Mouse (Mus musculus): ENCODE results near the gene Abhd17b.
"Not testable (repeated sequence)": the region's sequence is repeated elsewhere in the genome, so short reads cannot be mapped to it uniquely, and the experiment has no call there.

The Abhd17b gene

GRCm38 (mm10) chr19:21653172-21653981 lies at the start of gene Abhd17b:
Abhd17b (plus strand) TSS chr19:21653185.
- peak; percentile 44 to 53 for DNase-seq (ENCODE audit: low spot score in 2 of 2)

DNA sequence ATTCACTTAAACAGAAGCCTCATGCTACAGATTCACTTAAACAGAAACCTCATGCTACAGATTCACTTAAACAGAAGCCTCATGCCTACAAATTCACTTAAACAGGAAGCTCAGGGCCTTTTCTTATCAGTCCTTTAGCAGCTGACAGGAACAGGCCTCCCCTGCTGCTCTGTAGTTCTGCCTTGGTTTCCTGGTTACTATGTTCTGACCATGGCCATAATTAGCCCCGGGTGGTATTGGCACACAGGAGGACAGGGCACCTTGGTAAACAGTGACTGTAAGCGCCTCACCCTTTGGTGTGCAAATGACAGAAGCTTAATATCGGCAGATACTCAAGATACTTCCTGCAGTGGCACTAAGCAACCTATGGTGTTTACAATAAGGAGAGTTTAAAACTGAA lies 49.1 kb upstream of the Abhd17b start:
- no peak for DNase-seq (ENCODE audit: low spot score in 2 of 2)

- no peak for DNase-seq (ENCODE audit: low spot score in 2 of 2)
Observed at GRCm38 (mm10) chr19:21605294-21605693, 47.7 kb upstream of the Abhd17b start.

DNA sequence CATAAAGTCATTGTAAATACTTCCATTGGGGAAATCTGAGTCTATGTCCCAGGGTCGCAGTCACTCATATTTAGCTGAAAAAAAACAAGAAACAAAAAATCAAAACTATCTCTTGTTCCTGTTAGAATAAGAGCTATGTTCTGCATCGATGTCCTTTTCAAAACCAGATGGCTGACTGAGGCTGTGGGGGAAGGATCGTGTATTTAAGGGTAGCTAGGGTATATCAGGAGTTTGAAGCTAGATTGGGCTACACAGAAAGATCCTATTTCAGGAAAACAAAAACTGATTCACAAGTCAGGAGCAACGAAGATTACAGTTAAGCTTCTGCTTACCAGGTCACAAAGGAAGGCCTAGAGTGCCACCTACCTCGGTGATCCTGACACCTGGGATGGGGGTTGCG lies 42.7 kb upstream of the Abhd17b start:
- no peak for DNase-seq (ENCODE audit: low spot score in 2 of 2)

DNA sequence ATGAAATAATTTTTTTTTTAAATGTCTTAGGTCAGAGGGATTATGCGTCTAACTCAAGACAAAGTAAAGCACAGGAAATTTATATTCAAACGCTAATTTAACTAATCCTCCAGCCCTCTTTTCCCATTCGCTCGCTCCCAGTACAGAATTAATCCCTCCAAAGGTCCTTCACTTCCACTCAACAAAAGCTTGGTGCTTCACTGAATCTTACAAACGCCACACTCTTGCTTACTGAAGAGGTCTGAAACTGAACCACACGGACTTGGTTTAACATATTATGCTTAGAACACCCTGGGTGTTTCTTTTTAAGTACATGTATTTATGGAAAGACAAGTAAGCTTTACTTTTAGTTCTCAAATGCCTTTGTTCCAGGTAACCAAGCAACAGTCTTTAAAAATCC lies 41.7 kb upstream of the Abhd17b start:
- no peak for DNase-seq (ENCODE audit: low spot score in 2 of 2)

DNA sequence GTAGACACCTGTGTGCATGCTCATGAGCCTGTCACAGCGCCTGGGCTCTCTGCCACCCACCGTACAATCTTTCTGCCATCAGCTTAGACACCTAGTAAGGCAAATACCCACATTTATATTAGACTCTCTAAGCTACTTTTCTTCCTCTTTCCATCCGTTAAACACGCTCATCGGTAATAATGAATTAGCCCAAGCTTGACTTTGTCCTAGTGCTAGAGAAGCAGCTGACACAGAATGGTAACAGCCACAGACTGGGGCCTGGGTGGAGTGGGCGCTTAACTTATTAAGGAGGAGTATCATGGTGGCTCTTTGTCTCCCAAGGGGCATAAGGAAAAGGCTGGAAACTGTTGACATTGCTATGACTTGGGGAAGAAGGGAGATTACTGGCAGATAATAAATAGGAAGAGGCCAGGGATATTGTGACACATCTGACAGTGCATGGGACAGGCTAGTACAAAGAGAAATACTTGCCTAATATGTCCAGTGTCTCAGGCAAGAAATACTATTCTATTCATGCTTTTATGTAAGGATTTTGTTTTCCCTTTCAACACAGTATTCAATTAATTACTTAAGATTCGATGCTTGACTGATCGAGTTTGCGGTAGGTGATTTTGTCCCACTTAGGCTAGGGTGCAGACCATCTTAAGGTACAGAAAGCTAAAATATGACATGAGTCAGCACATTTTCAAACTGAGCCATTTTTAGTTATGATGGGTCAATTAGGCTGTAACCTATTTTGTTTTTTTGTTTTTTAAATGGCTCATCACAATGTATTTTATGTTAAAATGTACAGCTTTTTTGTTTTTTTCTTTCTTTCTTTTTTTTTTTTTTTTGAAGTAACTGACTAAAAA lies 41.0 kb upstream of the Abhd17b start:
- no peak for DNase-seq (ENCODE audit: low spot score in 2 of 2)

- no peak for DNase-seq (ENCODE audit: low spot score in 2 of 2)
Observed at GRCm38 (mm10) chr19:21615801-21616200, 37.2 kb upstream of the Abhd17b start.

- peak in 1 of 2 experiments; percentile 27 for DNase-seq (ENCODE audit: low spot score in 2 of 2)
Observed at GRCm38 (mm10) chr19:21623410-21624147, 29.4 kb upstream of the Abhd17b start.

DNA sequence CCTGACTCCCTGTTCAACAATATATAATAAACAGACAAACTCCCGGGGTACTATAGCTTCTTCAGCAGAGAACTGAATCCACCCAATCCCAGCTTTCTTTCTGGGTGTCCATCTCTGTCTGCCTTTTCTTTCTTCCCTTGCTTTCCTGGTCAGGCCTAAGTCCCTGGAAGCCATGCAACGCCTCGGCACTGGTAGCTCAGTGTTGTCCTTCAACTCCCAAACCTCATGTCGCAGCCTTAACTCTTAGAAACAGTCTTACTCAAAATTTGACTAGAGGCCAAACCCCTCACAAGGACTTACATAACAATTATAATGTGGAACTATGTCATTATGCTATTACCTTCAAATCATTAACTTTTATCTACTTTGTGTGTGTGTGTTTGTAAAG lies 28.8 kb upstream of the Abhd17b start:
- no peak for DNase-seq (ENCODE audit: low spot score in 2 of 2)

- DNase-seq (ENCODE audit: low spot score in 2 of 2): no peak
Observed at GRCm38 (mm10) chr19:21626271-21626988, 26.6 kb upstream of the Abhd17b start.

- not testable (repeated sequence) for DNase-seq (ENCODE audit: low spot score in 2 of 2)
Observed at GRCm38 (mm10) chr19:21628440-21628839, 24.5 kb upstream of the Abhd17b start.

DNA sequence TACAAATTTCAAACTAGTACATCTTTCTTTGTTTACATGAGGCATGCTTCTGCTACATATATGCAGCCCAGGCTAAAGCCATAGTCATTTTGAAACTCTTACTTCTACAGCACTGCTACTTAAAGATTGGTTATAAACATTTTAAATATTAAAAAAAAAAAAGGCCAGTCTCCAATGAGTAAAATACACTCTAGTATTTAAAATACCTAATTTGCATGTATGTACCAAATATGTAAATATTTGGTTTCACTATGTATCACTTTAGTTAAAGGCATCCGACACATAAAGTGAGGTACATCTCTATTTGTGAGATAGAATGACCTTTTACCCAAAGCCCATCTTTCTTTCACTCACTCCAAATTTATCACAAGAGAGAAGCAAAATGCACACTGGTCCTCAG lies 24.0 kb upstream of the Abhd17b start:
- DNase-seq (ENCODE audit: low spot score in 2 of 2): no peak

- DNase-seq (ENCODE audit: low spot score in 2 of 2): no peak
Observed at GRCm38 (mm10) chr19:21629501-21629900, 23.5 kb upstream of the Abhd17b start.

DNA sequence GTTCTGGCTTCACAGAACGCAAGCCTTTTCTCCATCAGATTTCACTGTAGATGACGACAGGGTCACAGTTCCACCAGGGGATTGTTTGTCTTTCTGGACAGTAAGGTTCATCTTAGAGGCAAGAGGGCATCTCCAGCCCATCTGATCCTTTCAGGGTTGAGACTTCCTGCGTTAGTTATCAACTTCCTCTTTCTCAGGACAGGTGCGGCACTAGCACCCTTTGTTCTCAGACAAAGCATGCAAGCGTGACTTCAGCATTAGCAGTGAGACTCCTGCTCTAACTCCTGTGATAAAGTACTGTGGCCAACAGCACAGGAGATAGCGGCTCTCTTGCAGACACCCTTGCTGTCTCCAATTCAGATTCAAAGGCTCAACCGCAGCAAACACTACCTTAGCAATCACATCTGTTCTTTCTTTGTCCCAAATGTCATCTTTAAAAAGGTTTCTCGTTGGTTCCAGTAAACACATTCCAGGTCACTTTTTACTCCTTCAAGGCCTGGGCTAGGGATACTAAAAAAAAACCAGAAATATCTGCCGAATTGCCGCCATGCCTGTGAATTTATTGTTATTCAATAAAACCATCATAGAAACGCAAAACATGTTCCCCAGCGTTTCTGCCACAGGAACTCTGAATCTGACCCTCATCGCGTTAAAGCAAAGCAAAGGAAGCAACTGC lies 22.2 kb upstream of the Abhd17b start:
- no peak for DNase-seq (ENCODE audit: low spot score in 2 of 2)

GRCm38 (mm10) chr19:21635406-21635805 lies 17.6 kb upstream of the Abhd17b start:
- no peak for DNase-seq (ENCODE audit: low spot score in 2 of 2)

- no peak for DNase-seq (ENCODE audit: low spot score in 2 of 2)
Observed at GRCm38 (mm10) chr19:21636907-21637306, 16.1 kb upstream of the Abhd17b start.

- DNase-seq (ENCODE audit: low spot score in 2 of 2): no peak
Observed at GRCm38 (mm10) chr19:21637672-21638071, 15.3 kb upstream of the Abhd17b start.

- no peak for DNase-seq (ENCODE audit: low spot score in 2 of 2)
Observed at GRCm38 (mm10) chr19:21643935-21644334, 9.1 kb upstream of the Abhd17b start.

DNA sequence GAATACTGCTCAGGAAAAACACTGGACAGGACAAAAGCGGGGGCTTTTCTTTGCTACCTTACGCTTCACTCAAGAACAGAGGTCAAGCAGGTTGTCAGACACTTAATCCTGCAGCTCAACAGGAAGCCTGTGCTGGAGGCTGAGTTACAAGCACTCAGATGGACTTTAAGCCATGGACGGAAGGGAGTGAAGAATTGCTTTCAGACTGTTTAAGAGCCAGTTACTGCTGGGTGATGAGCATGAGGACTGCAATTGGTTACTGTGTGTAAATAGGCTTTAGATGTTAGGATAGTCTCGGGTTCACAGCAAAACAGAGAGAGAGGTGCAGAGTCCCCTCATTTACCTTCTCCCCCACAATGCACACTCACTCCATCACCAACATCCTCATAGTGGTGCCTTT lies 7.7 kb upstream of the Abhd17b start:
- no peak for DNase-seq (ENCODE audit: low spot score in 2 of 2)

- DNase-seq (ENCODE audit: low spot score in 2 of 2): peak; percentile 18 to 25
Observed at GRCm38 (mm10) chr19:21646142-21646541, 6.8 kb upstream of the Abhd17b start.

DNA sequence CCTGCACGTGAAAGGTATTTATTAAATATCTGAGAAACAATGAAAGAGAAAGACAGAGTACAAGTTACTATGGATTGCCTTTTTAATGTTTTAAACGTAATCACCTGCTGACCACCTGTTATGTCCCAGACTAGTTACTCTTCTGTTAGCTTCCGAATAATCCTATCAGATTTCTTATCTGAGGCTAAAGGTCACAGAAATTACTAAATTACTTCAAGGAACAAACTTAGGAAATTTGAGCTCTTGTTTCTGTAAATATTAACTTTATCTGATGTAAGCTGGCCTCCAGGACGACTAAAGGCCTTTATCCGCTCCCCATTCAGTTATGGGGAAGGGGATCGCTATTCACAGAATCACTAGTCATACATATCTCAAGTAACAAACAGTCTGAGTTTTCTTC lies 1.3 kb upstream of the Abhd17b start:
- no peak for DNase-seq (ENCODE audit: low spot score in 2 of 2)

All from urinary bladder, postnatal 36 days (tissue).